Mouse (Mus musculus): ENCODE data around the gene Tspan11. TPM values are rescaled to one million over a fixed set of nuclear protein-coding genes. Genes with fewer than 3 reads are reported as not detected.
A peak's percentile ranks its signal among the peaks of the same experiment; 100 is the strongest.

The Tspan11 gene
- polyA plus RNA-seq, 1 experiment = 0.78 TPM

DNA sequence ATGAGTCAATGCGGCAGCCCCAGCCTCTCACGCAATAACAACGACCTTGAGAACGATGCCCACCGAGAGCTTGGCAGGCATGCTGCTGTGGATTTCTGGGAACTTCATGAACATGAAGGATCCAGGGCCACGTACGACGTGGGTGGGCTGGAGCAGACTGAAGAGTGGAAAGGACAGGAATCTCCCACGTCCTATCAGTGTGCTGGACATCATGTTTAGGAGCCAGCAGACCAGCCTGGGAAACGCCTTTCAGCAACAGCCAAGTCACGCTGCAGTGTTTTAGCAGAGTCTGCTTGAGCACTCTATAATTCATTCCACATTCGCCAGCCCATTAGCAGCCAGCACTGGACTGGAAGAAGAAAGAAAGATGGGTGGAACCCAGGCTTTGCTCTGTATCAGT, 10.4 kb upstream of the Tspan11 start:
- WGBS = 75% methylated on average over 12 of the region's 12 CpGs

DNA sequence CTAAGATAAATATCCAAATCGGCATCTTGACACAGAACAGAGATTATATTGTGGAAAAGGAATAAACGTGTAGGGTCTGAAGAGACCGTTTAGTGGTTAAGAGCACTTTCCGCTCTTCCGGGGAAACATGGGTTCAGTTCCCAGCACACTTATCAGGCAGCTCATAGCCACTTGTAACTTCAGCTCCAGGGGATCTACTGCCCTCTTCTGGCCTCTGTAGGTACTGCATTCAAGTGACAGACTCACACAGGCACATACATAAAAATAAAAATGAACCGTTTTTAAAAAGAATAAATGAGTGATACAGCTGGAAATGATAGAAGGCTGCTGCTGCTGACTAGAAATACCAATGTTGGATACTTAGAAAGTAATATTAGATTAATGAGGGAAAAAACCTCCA, 7.9 kb upstream of the Tspan11 start:
- Histone ChIP-seq H3K36me3 (ENCODE audit: control insufficient read depth, insufficient read depth, low read length) (no peaks in the 10 kb centered on the region), H3K27me3 (replicated peaks; ENCODE audit: control insufficient read depth, insufficient read depth, low read length) (no peaks in the 10 kb centered on the region), H3K27ac (ENCODE audit: insufficient read depth, low read depth, low read length) (no peak overlapping the region), H3K4me3 (ENCODE audit: insufficient read depth, low read depth, low read length) (no peak overlapping the region), H3K4me1 (ENCODE audit: control insufficient read depth, insufficient read depth, low read length) (no peaks in the 10 kb centered on the region)
- DNase-seq = no peak
- TF ChIP-seq POLR2A (IDR thresholded peaks at IDR 0.05; ENCODE audit: low read depth, low read length) (no peak), CTCF (conservative IDR thresholded peaks at IDR 0.05; ENCODE audit: insufficient read depth, insufficient read length, low read depth, low read length) (0 out of 2 replicates have a peak, but pooled peaks have one; percentile 19)
- 93% methylated on average over 6 of the region's 6 CpGs for WGBS

More for the DNA sequence above, 10.4 kb upstream of the Tspan11 start:
- Histone ChIP-seq H3K36me3 (ENCODE audit: control insufficient read depth, insufficient read depth, low read length) (no peaks in the 10 kb centered on the region), H3K27me3 (replicated peaks; ENCODE audit: control insufficient read depth, insufficient read depth, low read length) (no peaks in the 10 kb centered on the region), H3K27ac (ENCODE audit: insufficient read depth, low read depth, low read length) (no peak overlapping the region), H3K4me3 (ENCODE audit: insufficient read depth, low read depth, low read length) (no peak overlapping the region), H3K4me1 (ENCODE audit: control insufficient read depth, insufficient read depth, low read length) (no peaks in the 10 kb centered on the region)
- DNase-seq = no peak
- no peak for TF ChIP-seq CTCF (conservative IDR thresholded peaks at IDR 0.05; ENCODE audit: insufficient read depth, insufficient read length, low read depth, low read length)
- TF ChIP-seq POLR2A (IDR thresholded peaks at IDR 0.05; ENCODE audit: low read depth, low read length) = no peak

DNA sequence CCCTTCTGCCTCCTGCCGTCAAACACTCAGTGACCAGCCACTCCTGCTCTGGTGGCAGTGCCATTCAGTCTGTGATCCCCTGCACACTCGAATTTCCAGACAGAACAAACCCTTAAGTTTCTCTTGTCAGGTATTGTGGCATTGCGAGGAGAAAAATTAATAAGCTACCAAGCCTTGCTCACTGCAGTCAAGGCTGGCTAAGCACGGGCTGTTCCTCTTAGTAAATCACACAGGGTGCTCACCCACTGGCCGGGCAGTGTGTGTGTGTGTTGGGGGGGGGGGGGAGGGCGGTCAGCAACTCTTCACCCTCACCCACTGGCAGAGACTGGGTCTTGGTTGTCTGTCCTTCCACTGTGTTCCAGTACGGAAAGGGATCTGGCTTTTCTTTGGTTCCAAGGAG, 473 bp upstream of the Tspan11 start:
- peak; percentile 8 for DNase-seq
- WGBS = 6% methylated on average over 7 of the region's 7 CpGs
- H3K4me3 ChIP-seq (ENCODE audit: insufficient read depth, low read depth, low read length) = no peak overlapping the region
- no peaks in the 10 kb centered on the region for H3K27me3 ChIP-seq (replicated peaks; ENCODE audit: control insufficient read depth, insufficient read depth, low read length)
- H3K27ac ChIP-seq (ENCODE audit: insufficient read depth, low read depth, low read length) = no peak overlapping the region
- no peaks in the 10 kb centered on the region for H3K36me3 ChIP-seq (ENCODE audit: control insufficient read depth, insufficient read depth, low read length)
- no peak for TF ChIP-seq POLR2A (IDR thresholded peaks at IDR 0.05; ENCODE audit: low read depth, low read length)
- TF ChIP-seq CTCF (conservative IDR thresholded peaks at IDR 0.05; ENCODE audit: insufficient read depth, insufficient read length, low read depth, low read length) = no peak
- H3K4me1 ChIP-seq (ENCODE audit: control insufficient read depth, insufficient read depth, low read length) = peaks cover 4% of the 10 kb centered on the region; the same call in 1 of the 2 replicates

DNA sequence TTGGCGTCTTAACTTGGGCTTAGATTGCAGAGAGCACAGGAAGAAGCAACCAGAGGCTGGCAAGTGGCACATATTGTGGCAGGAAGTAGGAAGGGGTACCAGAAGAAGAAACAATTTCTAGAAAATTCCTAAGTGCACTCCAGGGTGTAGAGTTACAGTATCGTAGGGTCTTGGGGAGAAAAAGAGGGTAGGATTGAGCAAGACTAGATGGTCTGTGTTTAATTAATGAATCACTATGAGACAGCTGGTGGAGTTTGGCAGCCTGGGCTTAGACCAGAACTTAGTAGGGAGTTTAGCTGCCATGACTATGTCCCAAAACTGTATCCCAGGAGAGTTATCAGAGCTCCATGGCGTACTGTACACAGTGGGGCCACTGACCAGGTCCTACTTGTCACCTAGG, 1.2 kb downstream of the Tspan11 start:
- H3K4me3 ChIP-seq (ENCODE audit: insufficient read depth, low read depth, low read length) = no peak overlapping the region
- H3K27me3 ChIP-seq (replicated peaks; ENCODE audit: control insufficient read depth, insufficient read depth, low read length) = no peaks in the 10 kb centered on the region
- H3K36me3 ChIP-seq (ENCODE audit: control insufficient read depth, insufficient read depth, low read length) = no peaks in the 10 kb centered on the region
- H3K27ac ChIP-seq (ENCODE audit: insufficient read depth, low read depth, low read length) = no peak overlapping the region
- no peak for DNase-seq
- WGBS = 89% methylated on average over 3 of the region's 3 CpGs
- TF ChIP-seq POLR2A (IDR thresholded peaks at IDR 0.05; ENCODE audit: low read depth, low read length) (no peak), CTCF (conservative IDR thresholded peaks at IDR 0.05; ENCODE audit: insufficient read depth, insufficient read length, low read depth, low read length) (no peak)
- peaks cover 4% of the 10 kb centered on the region; the same call in 1 of the 2 replicates for H3K4me1 ChIP-seq (ENCODE audit: control insufficient read depth, insufficient read depth, low read length)

DNA sequence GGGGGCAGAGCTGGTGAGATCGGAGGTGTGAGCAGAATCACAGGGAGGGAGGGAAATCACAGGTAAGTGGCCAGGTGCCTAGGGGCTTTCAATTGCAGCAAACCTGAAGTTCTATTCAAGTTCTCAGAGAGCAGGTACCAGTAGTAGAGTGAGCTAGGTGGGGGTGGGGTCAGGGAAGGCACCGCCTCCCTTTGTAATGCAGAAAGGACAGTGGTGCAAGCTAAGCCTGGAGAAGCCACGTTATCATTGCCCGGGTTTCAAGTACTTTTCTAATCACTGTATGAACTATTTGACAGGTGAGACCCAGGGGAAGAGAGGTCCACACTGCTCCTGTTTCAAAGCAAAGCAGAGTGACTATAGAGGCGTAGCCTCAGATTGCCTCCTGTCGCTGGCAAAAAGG, 6.2 kb downstream of the Tspan11 start:
- H3K27ac ChIP-seq (ENCODE audit: insufficient read depth, low read depth, low read length) = no peak overlapping the region
- H3K36me3 ChIP-seq (ENCODE audit: control insufficient read depth, insufficient read depth, low read length) = no peaks in the 10 kb centered on the region
- DNase-seq = no peak
- TF ChIP-seq POLR2A (IDR thresholded peaks at IDR 0.05; ENCODE audit: low read depth, low read length) (no peak), CTCF (conservative IDR thresholded peaks at IDR 0.05; ENCODE audit: insufficient read depth, insufficient read length, low read depth, low read length) (no peak)
- H3K27me3 ChIP-seq (replicated peaks; ENCODE audit: control insufficient read depth, insufficient read depth, low read length) = no peaks in the 10 kb centered on the region
- no peak overlapping the region for H3K4me3 ChIP-seq (ENCODE audit: insufficient read depth, low read depth, low read length)
- 51% methylated on average over 6 of the region's 6 CpGs for WGBS
- no peaks in the 10 kb centered on the region for H3K4me1 ChIP-seq (ENCODE audit: control insufficient read depth, insufficient read depth, low read length)

DNA sequence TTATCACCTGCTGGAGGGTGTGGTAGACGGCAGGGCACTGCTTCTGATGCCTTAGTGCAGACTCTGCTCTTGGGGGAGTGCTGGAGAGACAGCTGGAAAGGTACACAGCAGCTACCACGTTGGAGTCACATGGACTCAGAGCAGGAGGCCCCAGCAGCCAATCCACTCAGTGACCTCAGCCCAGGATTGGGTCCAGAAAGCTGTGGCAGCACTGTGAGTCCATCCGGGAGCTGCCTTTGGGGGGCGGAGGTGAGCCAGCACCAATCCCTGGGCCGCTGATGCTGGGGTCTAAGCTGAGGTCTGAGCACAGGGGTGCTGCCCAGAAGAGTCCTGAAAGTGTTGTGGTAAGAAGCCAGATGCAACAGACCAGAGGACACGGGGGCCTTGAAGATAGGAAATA, 7.6 kb downstream of the Tspan11 start:
- no peak for TF ChIP-seq POLR2A (IDR thresholded peaks at IDR 0.05; ENCODE audit: low read depth, low read length)
- no peak for TF ChIP-seq CTCF (conservative IDR thresholded peaks at IDR 0.05; ENCODE audit: insufficient read depth, insufficient read length, low read depth, low read length)

DNA sequence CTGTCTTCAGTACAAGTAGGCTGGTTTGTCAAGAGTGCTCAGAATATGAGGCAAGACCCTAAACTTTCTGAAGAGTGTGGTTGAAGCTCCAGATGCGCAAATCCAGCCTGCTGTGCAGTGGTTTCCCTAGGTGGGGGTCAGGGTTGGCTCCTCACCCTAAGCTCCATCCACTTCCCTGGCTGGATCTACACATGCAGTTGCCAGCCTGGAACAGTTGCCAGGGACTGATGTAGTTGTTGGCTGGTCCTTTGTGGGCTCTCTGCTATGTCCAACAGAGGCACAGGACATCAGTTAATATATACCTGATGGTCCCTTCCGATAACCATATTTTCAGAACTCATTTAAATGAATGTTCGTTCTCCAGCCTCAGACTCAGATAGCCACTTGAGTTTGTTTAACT, 9.0 kb downstream of the Tspan11 start:
- 96% methylated on average over 3 of the region's 3 CpGs for WGBS

More for the DNA sequence above, 7.6 kb downstream of the Tspan11 start:
- no peak for DNase-seq
- Histone ChIP-seq H3K4me3 (ENCODE audit: insufficient read depth, low read depth, low read length) (no peak overlapping the region), H3K4me1 (ENCODE audit: control insufficient read depth, insufficient read depth, low read length) (no peaks in the 10 kb centered on the region), H3K27me3 (replicated peaks; ENCODE audit: control insufficient read depth, insufficient read depth, low read length) (no peaks in the 10 kb centered on the region), H3K36me3 (ENCODE audit: control insufficient read depth, insufficient read depth, low read length) (no peaks in the 10 kb centered on the region), H3K27ac (ENCODE audit: insufficient read depth, low read depth, low read length) (no peak overlapping the region)
- 46% methylated on average over 6 of the region's 6 CpGs for WGBS

DNA sequence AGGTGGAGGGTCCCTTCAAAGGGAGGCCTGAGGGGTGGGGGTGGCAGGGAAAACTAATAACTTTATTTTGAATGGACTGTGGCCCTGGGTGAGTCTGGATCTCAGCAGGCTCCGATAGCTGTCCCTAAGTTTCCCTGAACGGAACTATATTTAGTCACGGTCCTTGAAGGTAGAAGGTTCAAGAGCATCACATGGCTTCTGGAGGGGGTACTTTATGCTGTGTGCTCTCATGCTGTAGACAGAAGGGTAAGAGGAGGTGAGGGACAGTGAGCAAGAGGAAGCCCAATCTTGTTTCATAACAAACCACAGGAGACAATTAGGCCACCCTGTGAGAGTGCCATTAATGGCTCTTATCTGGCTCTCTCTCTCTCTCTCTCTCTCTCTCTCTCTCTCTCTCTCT, 10.0 kb downstream of the Tspan11 start:
- Histone ChIP-seq H3K4me3 (ENCODE audit: insufficient read depth, low read depth, low read length) (no peak overlapping the region), H3K27ac (ENCODE audit: insufficient read depth, low read depth, low read length) (no peak overlapping the region), H3K36me3 (ENCODE audit: control insufficient read depth, insufficient read depth, low read length) (no peaks in the 10 kb centered on the region), H3K4me1 (ENCODE audit: control insufficient read depth, insufficient read depth, low read length) (no peaks in the 10 kb centered on the region), H3K27me3 (replicated peaks; ENCODE audit: control insufficient read depth, insufficient read depth, low read length) (no peaks in the 10 kb centered on the region)
- TF ChIP-seq CTCF (conservative IDR thresholded peaks at IDR 0.05; ENCODE audit: insufficient read depth, insufficient read length, low read depth, low read length) = no peak
- no peak for TF ChIP-seq POLR2A (IDR thresholded peaks at IDR 0.05; ENCODE audit: low read depth, low read length)
- WGBS = 100% methylated on average over 3 of the region's 3 CpGs
- DNase-seq = no peak

More for the DNA sequence above, 9.0 kb downstream of the Tspan11 start:
- TF ChIP-seq CTCF (conservative IDR thresholded peaks at IDR 0.05; ENCODE audit: insufficient read depth, insufficient read length, low read depth, low read length) = no peak
- no peak for DNase-seq
- H3K27ac ChIP-seq (ENCODE audit: insufficient read depth, low read depth, low read length) = no peak overlapping the region
- no peaks in the 10 kb centered on the region for H3K27me3 ChIP-seq (replicated peaks; ENCODE audit: control insufficient read depth, insufficient read depth, low read length)
- H3K4me1 ChIP-seq (ENCODE audit: control insufficient read depth, insufficient read depth, low read length) = no peaks in the 10 kb centered on the region
- no peaks in the 10 kb centered on the region for H3K36me3 ChIP-seq (ENCODE audit: control insufficient read depth, insufficient read depth, low read length)
- H3K4me3 ChIP-seq (ENCODE audit: insufficient read depth, low read depth, low read length) = no peak overlapping the region

All from kidney, adult 2 months (tissue).